Mouse (Mus musculus): Measurements from ENCODE around the gene 4930449I24Rik.
"Not testable (repeated sequence)": the region's sequence is repeated elsewhere in the genome, so short reads cannot be mapped to it uniquely, and the experiment has no call there.

Gene 4930449I24Rik

GRCm38 (mm10) chr5:146502099-146502498 is at the start of gene 4930449I24Rik:
Gene 4930449I24Rik (plus strand): TSS chr5:146502399.
- DNase-seq = not testable (repeated sequence)

- no peak for DNase-seq
These were observed 48.6 kb upstream of the 4930449I24Rik start for GRCm38 (mm10) chr5:146453556-146453955.

GRCm38 (mm10) chr5:146461612-146462011 is 40.6 kb upstream of the 4930449I24Rik start:
- DNase-seq = peak; percentile 67

- no peak for DNase-seq
These were observed 35.5 kb upstream of the 4930449I24Rik start for GRCm38 (mm10) chr5:146466663-146467062.

- no peak for DNase-seq
These were observed 33.9 kb upstream of the 4930449I24Rik start for GRCm38 (mm10) chr5:146468311-146468710.

- DNase-seq = no peak
These were observed 31.4 kb upstream of the 4930449I24Rik start for GRCm38 (mm10) chr5:146470821-146471220.

GRCm38 (mm10) chr5:146471311-146471710 is 30.9 kb upstream of the 4930449I24Rik start:
- DNase-seq = no peak

GRCm38 (mm10) chr5:146471821-146472220 is 30.4 kb upstream of the 4930449I24Rik start:
- no peak for DNase-seq

GRCm38 (mm10) chr5:146479564-146479963 is 22.6 kb upstream of the 4930449I24Rik start:
- peak; percentile 49 for DNase-seq

GRCm38 (mm10) chr5:146481665-146482064 is 20.5 kb upstream of the 4930449I24Rik start, which contains the start of gene Gm6408:
Gene Gm6408 (plus strand): TSS chr5:146481965.
- DNase-seq = not testable (repeated sequence)

- peak; percentile 36 for DNase-seq
These were observed 13.2 kb upstream of the 4930449I24Rik start for GRCm38 (mm10) chr5:146488959-146489358.

- DNase-seq = not testable (repeated sequence)
These were observed 11.1 kb upstream of the 4930449I24Rik start, which contains the start of gene Gm6370 for GRCm38 (mm10) chr5:146491063-146491462. Gene Gm6370 (plus strand): TSS chr5:146491363.

GRCm38 (mm10) chr5:146513823-146514222 is 11.6 kb downstream of the 4930449I24Rik start, which contains the start of gene Gm3402:
Gene Gm3402 (plus strand): TSS chr5:146514123.
- DNase-seq = not testable (repeated sequence)

- not testable (repeated sequence) for DNase-seq
These were observed 23.3 kb downstream of the 4930449I24Rik start, which contains the start of gene Gm3404 for GRCm38 (mm10) chr5:146525501-146525900. Gene Gm3404 (plus strand): TSS chr5:146525801.

GRCm38 (mm10) chr5:146537347-146537746 is 35.1 kb downstream of the 4930449I24Rik start, which contains the start of gene Gm3409:
Gene Gm3409 (plus strand): TSS chr5:146537647.
- DNase-seq = not testable (repeated sequence)

Measured in kidney, postnatal 14 days (tissue).